Mouse (Mus musculus): Measurements from ENCODE around the gene Pmepa1. TPM values are rescaled to one million over a fixed set of nuclear protein-coding genes. Genes with fewer than 3 reads are reported as not detected.

Gene Pmepa1
- total RNA-seq, 1 experiment from 2014 or later: 117 TPM

- DNase-seq: no peak
Measured at GRCm38 (mm10) chr2:173253761-173254662, 22.3 kb downstream of the Pmepa1 start.

- DNase-seq: no peak
Measured at GRCm38 (mm10) chr2:173251675-173252074, 24.7 kb downstream of the Pmepa1 start.

GRCm38 (mm10) chr2:173251133-173251532, 25.2 kb downstream of the Pmepa1 start:
- no peak for DNase-seq

- DNase-seq: no peak
Measured at GRCm38 (mm10) chr2:173250411-173250810, 25.9 kb downstream of the Pmepa1 start.

- no peak for DNase-seq
Measured at GRCm38 (mm10) chr2:173249965-173250364, 26.4 kb downstream of the Pmepa1 start.

GRCm38 (mm10) chr2:173249386-173249785, 26.9 kb downstream of the Pmepa1 start:
- no peak for DNase-seq

GRCm38 (mm10) chr2:173248822-173249221, 27.5 kb downstream of the Pmepa1 start:
- no peak for DNase-seq

GRCm38 (mm10) chr2:173247911-173248310, 28.4 kb downstream of the Pmepa1 start:
- DNase-seq: no peak

- DNase-seq: no peak
Measured at GRCm38 (mm10) chr2:173247197-173247596, 29.1 kb downstream of the Pmepa1 start.

GRCm38 (mm10) chr2:173246688-173247087, 29.6 kb downstream of the Pmepa1 start:
- no peak for DNase-seq

- no peak for DNase-seq
Measured at GRCm38 (mm10) chr2:173245258-173245657, 31.1 kb downstream of the Pmepa1 start.

- no peak for DNase-seq
Measured at GRCm38 (mm10) chr2:173244108-173244507, 32.2 kb downstream of the Pmepa1 start.

GRCm38 (mm10) chr2:173243616-173244015, 32.7 kb downstream of the Pmepa1 start:
- DNase-seq: no peak

- no peak for DNase-seq
Measured at GRCm38 (mm10) chr2:173242874-173243273, 33.5 kb downstream of the Pmepa1 start.

- no peak for DNase-seq
Measured at GRCm38 (mm10) chr2:173240738-173241137, 35.6 kb downstream of the Pmepa1 start.

- DNase-seq: no peak
Measured at GRCm38 (mm10) chr2:173238522-173238921, 37.8 kb downstream of the Pmepa1 start.

GRCm38 (mm10) chr2:173235435-173236332, 40.6 kb downstream of the Pmepa1 start:
- no peak for DNase-seq

GRCm38 (mm10) chr2:173232766-173233099, 43.6 kb downstream of the Pmepa1 start:
- no peak for DNase-seq

GRCm38 (mm10) chr2:173232065-173232765, 44.1 kb downstream of the Pmepa1 start:
- DNase-seq: no peak

- DNase-seq: peak; percentile 93
Measured at GRCm38 (mm10) chr2:173229578-173230224, 46.6 kb downstream of the Pmepa1 start.

- DNase-seq: no peak
Measured at GRCm38 (mm10) chr2:173228567-173228966, 47.8 kb downstream of the Pmepa1 start.

- peak; percentile 2 for DNase-seq
Measured at GRCm38 (mm10) chr2:173226792-173227191, 49.5 kb downstream of the Pmepa1 start.

Measured in adrenal gland, postnatal 14 days (tissue).